Mouse (Mus musculus) heart, adult 2 months (tissue): ENCODE results near the gene Trim69.

Experiments used
- CTCF ChIP-seq: fragments of 200-600 bp; IDR thresholded peaks from 2 replicates; pipeline ENCODE4 v1.8.1; 2022; ENCODE audit warnings: antibody characterized with exemption, mild to moderate bottlenecking, moderate library complexity
- EP300 ChIP-seq: fragments of 200-500 bp; IDR thresholded peaks from 2 replicates; pipeline ENCODE4 v1.6.1; 2011; ENCODE audit warnings: low read depth, low read length, control low read depth; ENCODE audit not compliant: insufficient read depth
- POLR2A ChIP-seq: fragments of 200-500 bp; IDR thresholded peaks from 2 replicates; pipeline ENCODE4 v1.6.1; 2011; ENCODE audit warnings: mild to moderate bottlenecking, low read depth, low read length, control low read depth; ENCODE audit not compliant: insufficient read depth

DNA sequence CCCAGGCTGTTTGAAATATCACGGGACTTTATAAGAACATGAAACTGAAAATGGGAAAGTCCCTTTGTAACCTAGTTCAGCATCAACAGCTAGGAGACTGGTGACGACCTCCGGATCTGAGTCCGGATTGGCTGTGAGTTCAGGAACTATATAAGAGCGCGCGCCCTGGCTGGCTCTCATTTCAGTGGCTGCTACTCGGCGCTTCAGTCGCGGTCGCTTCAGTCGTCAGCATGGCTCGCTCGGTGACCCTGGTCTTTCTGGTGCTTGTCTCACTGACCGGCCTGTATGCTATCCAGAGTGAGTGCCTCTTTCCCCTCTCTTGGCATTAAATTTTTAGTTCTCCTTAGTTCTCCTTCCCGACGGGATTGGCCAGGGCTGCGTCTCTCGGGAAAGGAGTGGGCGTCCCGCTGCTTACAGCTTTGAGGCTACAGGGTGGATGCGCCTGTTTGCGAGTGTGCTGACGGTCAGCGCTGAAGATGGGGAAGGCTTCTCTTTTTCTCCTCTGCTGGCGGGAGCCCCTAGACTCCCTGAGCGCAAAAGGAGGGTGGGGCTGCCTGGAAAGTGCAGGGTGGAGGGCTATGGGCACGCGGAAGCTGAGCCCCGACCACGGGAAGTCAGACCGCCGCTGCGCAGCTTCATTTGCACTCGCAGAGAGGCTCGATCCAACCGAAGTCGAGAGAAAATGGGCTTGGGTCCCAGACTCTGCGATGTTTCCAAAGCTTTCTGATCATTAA, 12.8 kb upstream of the Trim69 start, which contains the start of gene B2m:
- peak; percentile 100 for TF ChIP-seq POLR2A
- TF ChIP-seq CTCF: no peak
- peak; percentile 90 for TF ChIP-seq EP300
